Mouse (Mus musculus) heart, postnatal 0 days (tissue): ENCODE measurements around the gene Ap5b1. TPM values are rescaled to one million over a fixed set of nuclear protein-coding genes. Genes with fewer than 3 reads are reported as not detected.

ENCODE experiments used
- ATAC-seq: fragments of 200-750 bp; cut with Nextera tagmentation; 2 replicates; pipeline ENCODE4 v1.8.0; 2017; ENCODE audit warnings: low read depth, moderate number of reproducible peaks, moderate library complexity; ENCODE audit not compliant: insufficient read depth
- DNase-seq: peaks from one replicate; pipeline ENCODE4 v3.0.0-alpha.2; 2016; ENCODE audit warnings: low spot score
- H3K27ac ChIP-seq: fragments of 300-500 bp; sonication (generic); 2 replicates; pipeline ENCODE4 v1.5.1; 2014; ENCODE audit warnings: low read depth, mild to moderate bottlenecking
- H3K27me3 ChIP-seq: fragments of 300-500 bp; sonication (generic); 2 replicates; pipeline ENCODE4 v1.6.1; 2014; ENCODE audit warnings: low read length, mixed read lengths; ENCODE audit not compliant: control insufficient read depth, insufficient read depth
- H3K36me3 ChIP-seq: fragments of 300-500 bp; sonication (generic); replicated peaks from 2 replicates; pipeline ENCODE4 v1.6.1; 2014; ENCODE audit warnings: low read length, mixed read lengths; ENCODE audit not compliant: control insufficient read depth, insufficient read depth
- H3K4me1 ChIP-seq: fragments of 300-500 bp; sonication (generic); 2 replicates; pipeline ENCODE4 v1.6.1; 2014; ENCODE audit warnings: antibody characterized with exemption; ENCODE audit not compliant: control insufficient read depth, insufficient read depth
- H3K4me2 ChIP-seq: fragments of 300-500 bp; sonication (generic); 2 replicates; pipeline ENCODE4 v1.6.1; 2014; ENCODE audit warnings: low read depth, mild to moderate bottlenecking, low read length, moderate library complexity
- H3K4me3 ChIP-seq: fragments of 300-500 bp; sonication (generic); 2 replicates; pipeline ENCODE4 v1.5.1; 2014; ENCODE audit warnings: low read depth, low read length
- H3K9ac ChIP-seq: fragments of 300-500 bp; sonication (generic); replicated peaks from 2 replicates; pipeline ENCODE4 v1.6.1; 2014; ENCODE audit warnings: low read depth, low read length, mixed read lengths
- H3K9me3 ChIP-seq: fragments of 300-500 bp; sonication (generic); replicated peaks from 2 replicates; pipeline ENCODE4 v1.6.1; 2016; ENCODE audit warnings: low read length; ENCODE audit not compliant: control insufficient read depth
- CTCF ChIP-seq: IDR thresholded peaks from 2 replicates; pipeline ENCODE4 v1.5.1; 2016; ENCODE audit warnings: antibody characterized with exemption, control low read depth, low read depth
- EP300 ChIP-seq: IDR thresholded peaks from 2 replicates; pipeline ENCODE4 v1.6.1; 2016; ENCODE audit warnings: antibody characterized with exemption, low read depth
- WGBS: fragments of 180-500 bp; shearing (Covaris S2); extraction: QIAGEN DNeasy Blood & Tissue Kit; methylation state at CpG from one replicate; pipeline ENCODE4 v1.1.7; 2014; 5-methylcytosine and 5-hydroxymethylcytosine counted together
- polyA plus RNA-seq: library from polyadenylated mRNA; unstranded; fragments of >200 nt; fragmentation: Nextera tagmentation; extraction: Ambion mirVana; gene quantifications from 2 replicates; pipeline ENCODE4 v1.2.1, GENCODE M21; 2015
- total RNA-seq: library from RNA; depleted of rRNA; stranded (reverse); fragments of >200 nt; gene quantifications from 2 replicates; pipeline ENCODE4 v1.2.3, GENCODE M21; 2014; ENCODE audit warnings: low replicate concordance; rRNA removed

The Ap5b1 gene
- total and polyA plus RNA-seq, 2 experiments from 2014 or later = 2.0 to 12.9 TPM

- no peak for ATAC-seq
- TF ChIP-seq EP300 = no peak
- TF ChIP-seq CTCF = no peak
- Histone ChIP-seq H3K9me3 (no peaks in the 10 kb centered on the region), H3K27me3 (no peaks in the 10 kb centered on the region), H3K27ac (no peak overlapping the region), H3K36me3 (peaks cover 4% of the 10 kb centered on the region), H3K9ac (no peak overlapping the region), H3K4me3 (no peak overlapping the region), H3K4me2 (no peak overlapping the region), H3K4me1 (peaks cover 12% of the 10 kb centered on the region)
- WGBS = 53% methylated on average over 3 of the region's 3 CpGs
- no peak for DNase-seq
These were observed 45.1 kb downstream of the Ap5b1 start for GRCm38 (mm10) chr19:5612762-5613411.

- no peaks in the 10 kb centered on the region for H3K9me3 ChIP-seq
- no peak overlapping the region for H3K4me3 ChIP-seq
- WGBS = 44% methylated on average over 2 of the region's 2 CpGs
- DNase-seq (no peak), ATAC-seq (no peak)
- H3K4me2 ChIP-seq = no peak overlapping the region
- H3K27me3 ChIP-seq = no peaks in the 10 kb centered on the region
- H3K36me3 ChIP-seq = no peaks in the 10 kb centered on the region
- no peak overlapping the region for H3K9ac ChIP-seq
- no peak overlapping the region for H3K27ac ChIP-seq
- no peak for TF ChIP-seq CTCF
- TF ChIP-seq EP300 = no peak
- H3K4me1 ChIP-seq = peaks cover 7% of the 10 kb centered on the region
These were observed 47.1 kb downstream of the Ap5b1 start for GRCm38 (mm10) chr19:5614953-5615352.

- no peaks in the 10 kb centered on the region for H3K4me1 ChIP-seq
- ATAC-seq (no peak), DNase-seq (no peak)
- H3K9me3 ChIP-seq = no peaks in the 10 kb centered on the region
- H3K27me3 ChIP-seq = no peaks in the 10 kb centered on the region
- no peak overlapping the region for H3K4me2 ChIP-seq
- WGBS = 63% methylated on average over 4 of the region's 4 CpGs
- H3K9ac ChIP-seq = no peak overlapping the region
- no peaks in the 10 kb centered on the region for H3K36me3 ChIP-seq
- no peak overlapping the region for H3K27ac ChIP-seq
- H3K4me3 ChIP-seq = no peak overlapping the region
- TF ChIP-seq CTCF (no peak), EP300 (no peak)
These were observed 52.2 kb downstream of the Ap5b1 start for GRCm38 (mm10) chr19:5620007-5620406.

Other genes starting within 250 kb of the Ap5b1 start
- gene Catsper1, start 232.3 kb upstream of the Ap5b1 start, total RNA-seq = not detected in 2 replicates
- not detected in 2 replicates for gene Catsper1, start 232.3 kb upstream of the Ap5b1 start, polyA plus RNA-seq
- gene Cst6, start 218.5 kb upstream of the Ap5b1 start, total RNA-seq = 0.89 and 0.99 TPM in 2 replicates
- 2.3 and 3.0 TPM in 2 replicates for gene Cst6, start 218.5 kb upstream of the Ap5b1 start, polyA plus RNA-seq
- 37.9 and 40.6 TPM in 2 replicates for gene Eif1ad, start 201.3 kb upstream of the Ap5b1 start, total RNA-seq
- gene Eif1ad, start 201.3 kb upstream of the Ap5b1 start, polyA plus RNA-seq = 33.5 and 37.5 TPM in 2 replicates
- 120 and 143 TPM in 2 replicates for gene Banf1, start 200.9 kb upstream of the Ap5b1 start, total RNA-seq
- gene Banf1, start 200.9 kb upstream of the Ap5b1 start, polyA plus RNA-seq = 340 and 356 TPM in 2 replicates
- 4.4 and 39.0 TPM in 2 replicates for gene Sart1, start 179.3 kb upstream of the Ap5b1 start, total RNA-seq
- gene Sart1, start 179.3 kb upstream of the Ap5b1 start, polyA plus RNA-seq = 26.4 and 26.9 TPM in 2 replicates
- 0.31 and 3.5 TPM in 2 replicates for gene Tsga10ip, start 165.5 kb upstream of the Ap5b1 start, total RNA-seq
- 2.5 and 3.5 TPM in 2 replicates for gene Tsga10ip, start 165.5 kb upstream of the Ap5b1 start, polyA plus RNA-seq
- 169 and 171 TPM in 2 replicates for gene Drap1, start 143.0 kb upstream of the Ap5b1 start, total RNA-seq
- 328 and 338 TPM in 2 replicates for gene Drap1, start 143.0 kb upstream of the Ap5b1 start, polyA plus RNA-seq
- 47.4 and 59.1 TPM in 2 replicates for gene AI837181, start 142.9 kb upstream of the Ap5b1 start, total RNA-seq
- gene AI837181, start 142.9 kb upstream of the Ap5b1 start, polyA plus RNA-seq = 38.1 and 40.5 TPM in 2 replicates
- gene Fosl1, start 120.5 kb upstream of the Ap5b1 start, total RNA-seq = not detected in 2 replicates
- 0.12 TPM in 1 of 2 replicates, not detected in the other for gene Fosl1, start 120.5 kb upstream of the Ap5b1 start, polyA plus RNA-seq
- gene Ccdc85b, start 110.1 kb upstream of the Ap5b1 start, total RNA-seq = 9.2 and 11.3 TPM in 2 replicates
- gene Ccdc85b, start 110.1 kb upstream of the Ap5b1 start, polyA plus RNA-seq = 10.2 and 10.6 TPM in 2 replicates
- gene Fibp, start 107.4 kb upstream of the Ap5b1 start, total RNA-seq = 81.6 and 86.4 TPM in 2 replicates
- 142 and 146 TPM in 2 replicates for gene Fibp, start 107.4 kb upstream of the Ap5b1 start, polyA plus RNA-seq
- gene Ctsw, start 99.5 kb upstream of the Ap5b1 start, total RNA-seq = not detected in 2 replicates
- gene Ctsw, start 99.5 kb upstream of the Ap5b1 start, polyA plus RNA-seq = 0.42 and 0.73 TPM in 2 replicates
- gene Efemp2, start 94.1 kb upstream of the Ap5b1 start, total RNA-seq = 46.8 and 52.7 TPM in 2 replicates
- gene Efemp2, start 94.1 kb upstream of the Ap5b1 start, polyA plus RNA-seq = 32.2 and 34.1 TPM in 2 replicates
- gene Mus81, start 79.6 kb upstream of the Ap5b1 start, total RNA-seq = 45.8 and 62.4 TPM in 2 replicates
- gene Mus81, start 79.6 kb upstream of the Ap5b1 start, polyA plus RNA-seq = 35.8 and 36.8 TPM in 2 replicates
- gene Cfl1, start 77.6 kb upstream of the Ap5b1 start, total RNA-seq = 448 and 685 TPM in 2 replicates
- 948 and 963 TPM in 2 replicates for gene Cfl1, start 77.6 kb upstream of the Ap5b1 start, polyA plus RNA-seq
- gene 1700020D05Rik, start 64.2 kb upstream of the Ap5b1 start, total RNA-seq = not detected in 2 replicates
- not detected in 2 replicates for gene 1700020D05Rik, start 64.2 kb upstream of the Ap5b1 start, polyA plus RNA-seq
- gene Snx32, start 57.5 kb upstream of the Ap5b1 start, total RNA-seq = 8.6 and 22.6 TPM in 2 replicates
- 9.1 and 9.3 TPM in 2 replicates for gene Snx32, start 57.5 kb upstream of the Ap5b1 start, polyA plus RNA-seq
- not detected in 2 replicates for gene Ovol1, start 7.4 kb upstream of the Ap5b1 start, total RNA-seq
- 0.05 TPM in 1 of 2 replicates, not detected in the other for gene Ovol1, start 7.4 kb upstream of the Ap5b1 start, polyA plus RNA-seq
- gene Rnaseh2c, start 33.8 kb downstream of the Ap5b1 start, total RNA-seq = 42.4 and 57.6 TPM in 2 replicates
- 50.7 and 51.8 TPM in 2 replicates for gene Rnaseh2c, start 33.8 kb downstream of the Ap5b1 start, polyA plus RNA-seq
- gene Kat5, start 42.2 kb downstream of the Ap5b1 start, total RNA-seq = 55.4 and 164 TPM in 2 replicates
- 27.0 and 29.7 TPM in 2 replicates for gene Kat5, start 42.2 kb downstream of the Ap5b1 start, polyA plus RNA-seq
- 26.3 and 49.5 TPM in 2 replicates for gene Rela, start 69.5 kb downstream of the Ap5b1 start, total RNA-seq
- 22.9 and 23.6 TPM in 2 replicates for gene Rela, start 69.5 kb downstream of the Ap5b1 start, polyA plus RNA-seq
- gene Sipa1, start 95.7 kb downstream of the Ap5b1 start, total RNA-seq = 33.2 and 37.8 TPM in 2 replicates
- gene Sipa1, start 95.7 kb downstream of the Ap5b1 start, polyA plus RNA-seq = 12.3 and 14.0 TPM in 2 replicates
- 43.5 and 51.5 TPM in 2 replicates for gene Map3k11, start 120.7 kb downstream of the Ap5b1 start, total RNA-seq
- gene Map3k11, start 120.7 kb downstream of the Ap5b1 start, polyA plus RNA-seq = 16.3 and 17.0 TPM in 2 replicates
- gene Pcnx3, start 120.9 kb downstream of the Ap5b1 start, total RNA-seq = 27.0 and 35.9 TPM in 2 replicates
- gene Pcnx3, start 120.9 kb downstream of the Ap5b1 start, polyA plus RNA-seq = 6.1 and 6.7 TPM in 2 replicates
- not detected in 2 replicates for gene Kcnk7, start 136.3 kb downstream of the Ap5b1 start, total RNA-seq
- 0.30 and 0.34 TPM in 2 replicates for gene Kcnk7, start 136.3 kb downstream of the Ap5b1 start, polyA plus RNA-seq
- 113 and 118 TPM in 2 replicates for gene Ehbp1l1, start 158.3 kb downstream of the Ap5b1 start, total RNA-seq
- 86.5 and 111 TPM in 2 replicates for gene Ehbp1l1, start 158.3 kb downstream of the Ap5b1 start, polyA plus RNA-seq
- gene Fam89b, start 161.6 kb downstream of the Ap5b1 start, total RNA-seq = 118 and 140 TPM in 2 replicates
- 74.8 and 76.6 TPM in 2 replicates for gene Fam89b, start 161.6 kb downstream of the Ap5b1 start, polyA plus RNA-seq
- gene Ltbp3, start 172.9 kb downstream of the Ap5b1 start, total RNA-seq = 60.0 and 73.4 TPM in 2 replicates
- 15.4 and 16.3 TPM in 2 replicates for gene Ltbp3, start 172.9 kb downstream of the Ap5b1 start, polyA plus RNA-seq
- 78.0 and 82.4 TPM in 2 replicates for gene Scyl1, start 203.4 kb downstream of the Ap5b1 start, total RNA-seq
- gene Scyl1, start 203.4 kb downstream of the Ap5b1 start, polyA plus RNA-seq = 46.1 and 47.1 TPM in 2 replicates